Mouse (Mus musculus): ENCODE measurements around the gene Klhl40.
A peak's percentile ranks its signal among the peaks of the same experiment; 100 is the strongest.

Klhl40 gene

DNA sequence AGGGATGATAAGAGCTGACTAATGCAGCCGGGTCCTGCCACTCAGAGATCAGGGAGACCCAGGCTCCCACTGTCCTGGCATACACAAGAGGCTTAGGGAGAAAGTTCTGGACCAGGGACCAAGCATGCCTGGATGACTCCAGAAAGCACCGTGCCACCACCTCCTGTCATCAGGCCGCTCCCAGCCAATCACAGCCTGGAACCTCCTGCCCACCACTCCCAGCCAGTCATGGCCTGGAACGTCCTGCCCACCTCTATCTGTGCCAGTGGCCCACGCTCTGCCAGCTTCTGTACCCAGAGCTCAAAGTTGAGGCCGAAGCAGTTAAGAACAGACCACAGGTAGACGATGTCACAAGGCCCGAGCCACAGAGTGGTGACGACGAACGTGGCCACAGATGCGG, 7.4 kb downstream of the Klhl40 start:
- DNase-seq, result no peak

DNA sequence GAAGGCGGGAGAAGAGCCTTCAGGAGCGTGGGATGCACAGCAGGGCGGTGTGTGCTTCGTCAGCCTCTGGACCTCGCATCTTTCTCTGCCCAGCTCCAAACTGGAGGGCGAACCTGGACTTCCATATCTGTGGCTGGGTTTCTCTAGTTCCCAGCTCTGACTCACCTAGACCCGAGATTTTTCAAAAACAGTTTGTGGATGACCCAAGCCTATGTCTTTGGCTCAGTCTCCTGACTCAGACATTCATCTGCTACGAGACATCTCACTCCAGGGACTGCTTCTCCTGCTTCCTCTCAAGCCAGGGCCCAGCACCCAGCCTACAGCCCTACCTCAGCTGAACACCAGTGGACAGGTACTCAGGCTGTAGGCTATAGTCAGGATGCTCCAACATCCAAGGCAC, 7.9 kb downstream of the Klhl40 start:
- DNase-seq, result no peak

DNA sequence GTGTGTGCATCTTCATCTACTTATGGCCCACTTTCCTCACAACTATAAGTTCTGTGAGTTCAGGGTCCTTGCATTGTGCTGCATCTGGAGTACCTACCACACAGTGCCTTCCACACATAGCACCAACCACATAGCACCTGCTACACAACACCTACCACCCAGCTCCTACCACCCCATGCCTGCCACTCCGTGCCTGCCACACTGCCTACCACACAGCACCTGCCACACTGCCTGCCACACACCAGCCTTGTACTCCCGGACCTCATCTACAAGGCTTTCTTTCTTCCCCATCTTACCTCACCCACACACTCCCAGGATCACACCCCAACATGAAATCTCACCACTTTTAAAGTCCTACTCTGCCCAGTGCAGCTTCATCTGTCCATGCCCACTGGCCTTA, 9.0 kb downstream of the Klhl40 start:
- DNase-seq, result no peak

DNA sequence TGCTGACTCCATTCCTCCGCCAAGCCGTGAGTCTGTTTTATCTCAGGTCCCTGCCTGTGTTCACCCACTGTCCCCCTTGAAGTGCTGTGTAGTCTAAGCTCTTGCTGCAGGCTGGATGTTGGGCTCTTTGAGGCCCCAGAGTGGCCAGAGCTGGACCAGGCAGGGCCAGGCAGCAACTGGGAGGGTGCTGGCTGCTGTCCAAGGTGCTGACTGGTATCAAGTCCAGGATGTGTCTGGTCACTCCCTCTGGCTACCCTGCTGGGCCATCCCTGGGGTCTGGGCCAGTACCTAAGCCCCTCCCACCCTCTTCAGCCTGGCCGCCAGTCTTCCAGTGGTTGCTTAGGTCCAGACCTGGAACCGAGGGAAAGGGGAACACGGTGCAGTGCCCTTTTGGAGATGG, 13.8 kb downstream of the Klhl40 start:
- peak; percentile 70 for DNase-seq

DNA sequence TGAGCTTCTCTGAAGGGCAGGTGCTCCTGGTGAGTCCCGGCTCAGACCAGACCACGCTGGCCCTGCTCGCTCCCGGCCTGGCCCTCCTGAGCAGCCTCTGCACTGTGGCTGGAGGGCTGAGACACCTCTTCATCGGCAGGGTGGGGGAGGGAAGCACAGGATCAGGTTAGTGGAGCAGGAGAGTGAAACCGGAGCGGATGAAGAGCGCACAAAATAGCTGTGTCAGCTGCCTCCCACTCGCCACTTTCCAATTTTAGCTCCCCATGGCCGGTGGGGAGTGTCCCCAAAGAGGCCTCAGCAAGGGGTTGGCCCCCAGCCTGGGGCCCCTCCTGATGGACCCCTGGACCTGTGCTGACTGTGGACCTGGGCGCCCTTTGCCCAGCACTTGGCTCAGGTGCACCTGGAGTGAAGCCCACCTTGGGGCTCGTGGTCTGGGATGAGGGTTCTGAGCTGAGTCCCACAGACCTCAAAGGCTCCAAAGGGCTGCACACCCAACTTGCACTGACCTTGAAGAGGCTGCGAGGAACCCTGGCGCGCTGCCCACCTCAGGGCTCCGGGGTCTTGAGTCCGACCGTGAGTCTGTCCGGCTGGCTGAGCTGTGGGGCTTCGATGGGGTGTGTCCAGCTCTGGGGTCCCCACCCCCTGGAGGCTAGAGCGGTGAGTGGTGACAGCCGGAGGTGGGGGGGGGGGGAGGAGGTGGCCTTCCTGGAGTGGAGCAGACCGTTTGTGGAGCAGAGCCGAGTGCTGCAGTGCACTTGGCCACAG, 14.5 kb downstream of the Klhl40 start, which contains the start of gene Hhatl:
Gene Hhatl, minus strand, starts transcription at position 751 of the 765 bp plus-strand sequence.
- peak; percentile 25 for DNase-seq

DNA sequence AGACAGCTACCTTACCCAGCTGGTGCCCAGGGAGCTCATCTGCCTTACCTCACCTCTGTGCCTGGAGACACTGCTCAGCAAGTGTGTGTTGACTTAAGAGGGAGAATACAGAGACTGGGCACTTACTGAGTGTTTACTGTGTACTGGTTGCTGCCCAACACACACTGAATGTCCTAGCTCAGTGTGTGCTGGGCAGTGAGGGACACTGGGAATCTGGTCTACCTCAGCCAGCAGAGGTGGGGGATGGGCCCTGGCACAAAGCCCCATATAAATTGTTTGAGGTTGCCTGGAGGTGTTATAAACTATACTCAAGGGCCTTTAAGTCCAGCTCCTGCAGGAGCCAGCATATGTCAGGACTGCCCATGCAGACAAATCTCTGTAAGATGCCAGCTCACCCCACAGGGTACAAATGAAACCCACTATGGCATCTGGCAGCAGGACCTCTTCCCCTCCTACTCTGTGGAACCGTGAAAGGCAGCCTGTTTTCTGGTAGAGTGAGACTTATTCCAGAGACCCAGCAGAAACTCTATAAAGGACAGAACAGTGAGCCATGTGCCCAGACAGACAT, 17.6 kb downstream of the Klhl40 start:
- peak; percentile 61 for DNase-seq

DNA sequence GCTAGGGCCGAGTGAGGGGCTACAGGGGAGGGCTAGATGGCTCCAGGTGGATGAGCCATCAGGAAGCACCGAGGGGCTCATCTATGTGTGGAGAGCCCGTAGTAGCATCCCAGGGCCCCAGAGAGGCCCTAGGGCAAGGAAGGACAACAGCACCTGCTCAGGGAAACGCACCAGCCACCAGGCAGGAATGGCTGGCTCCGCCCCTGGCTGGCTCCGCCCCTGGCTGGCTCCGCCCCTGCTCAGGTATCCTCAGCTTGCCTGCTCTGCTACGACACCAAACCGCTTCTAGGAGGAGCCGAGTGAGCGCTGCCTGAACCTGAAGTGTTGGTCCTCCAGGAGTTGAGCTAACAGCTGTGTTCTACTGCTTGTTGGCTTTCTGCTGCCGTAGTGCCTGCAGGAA, 20.3 kb downstream of the Klhl40 start:
- DNase-seq, result peak; percentile 67

DNA sequence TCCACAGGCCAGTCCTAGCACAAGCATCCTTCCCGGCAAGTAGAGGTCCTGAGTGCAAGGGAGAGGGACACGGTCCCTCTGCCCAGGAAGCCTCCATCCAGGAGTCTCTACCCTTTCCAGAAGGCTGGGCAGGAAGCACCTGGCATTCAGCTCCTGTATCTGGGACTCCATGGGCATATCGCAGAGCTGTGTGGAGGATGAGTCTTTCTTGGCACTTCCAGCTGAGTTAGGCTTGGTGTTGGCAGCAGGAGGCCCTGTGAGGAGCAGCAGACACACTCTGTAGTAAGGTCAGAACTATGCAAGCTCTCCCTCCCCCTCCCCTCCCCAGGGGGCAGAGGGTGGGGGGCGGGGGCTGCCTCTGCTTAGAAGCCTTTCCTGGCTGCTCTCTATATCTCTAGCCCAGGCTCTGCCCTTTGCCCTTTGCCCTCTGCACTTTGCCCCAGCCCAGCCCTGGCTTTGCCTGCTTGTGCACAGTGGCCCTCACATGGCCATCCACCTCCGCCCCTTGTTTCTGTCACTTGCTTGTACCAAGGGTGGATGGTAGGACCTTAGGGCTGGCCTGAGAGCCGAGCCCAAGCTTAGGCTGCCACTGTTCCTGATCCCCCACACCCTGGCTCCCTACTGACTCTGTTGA, 21.6 kb downstream of the Klhl40 start:
- no peak for DNase-seq

DNA sequence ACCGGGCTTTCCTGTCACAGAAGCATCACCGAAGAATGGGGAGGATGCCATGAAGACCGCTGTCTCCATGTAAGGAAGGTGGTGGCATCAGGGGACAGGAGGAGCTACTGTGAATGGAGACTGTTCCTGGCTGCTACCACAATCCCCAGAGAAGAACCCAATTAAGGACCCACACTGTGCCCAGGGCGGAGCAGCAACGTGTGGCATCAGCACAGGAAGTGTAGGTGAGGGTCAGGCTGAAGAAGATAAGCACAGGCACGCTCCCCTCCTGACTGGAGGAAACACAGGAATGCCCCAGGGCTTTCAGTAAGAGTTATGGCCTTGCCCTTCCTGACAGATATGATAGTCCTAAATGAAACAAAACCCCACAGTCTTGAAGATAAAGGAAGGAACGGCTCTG, 25.3 kb downstream of the Klhl40 start:
- no peak for DNase-seq

DNA sequence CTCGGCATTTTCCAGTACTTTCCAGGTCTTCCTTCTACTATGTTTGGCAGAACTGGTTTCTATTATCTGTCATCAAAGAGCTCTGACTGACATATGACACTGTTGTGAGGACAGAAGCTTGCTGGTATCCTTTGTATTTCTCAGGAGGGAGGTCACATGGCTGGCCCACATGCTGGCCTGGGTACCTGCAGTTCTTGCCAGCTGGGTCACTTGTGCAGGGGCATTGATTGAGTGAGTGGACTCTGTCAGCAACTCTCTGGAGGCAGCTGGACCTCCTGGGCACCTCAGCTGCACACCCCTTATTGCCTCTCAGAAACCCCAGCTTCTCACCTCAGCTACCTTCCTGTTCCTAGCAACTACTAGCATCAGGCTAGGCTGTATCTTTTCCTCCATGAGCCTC, 30.1 kb downstream of the Klhl40 start:
- DNase-seq, result no peak

DNA sequence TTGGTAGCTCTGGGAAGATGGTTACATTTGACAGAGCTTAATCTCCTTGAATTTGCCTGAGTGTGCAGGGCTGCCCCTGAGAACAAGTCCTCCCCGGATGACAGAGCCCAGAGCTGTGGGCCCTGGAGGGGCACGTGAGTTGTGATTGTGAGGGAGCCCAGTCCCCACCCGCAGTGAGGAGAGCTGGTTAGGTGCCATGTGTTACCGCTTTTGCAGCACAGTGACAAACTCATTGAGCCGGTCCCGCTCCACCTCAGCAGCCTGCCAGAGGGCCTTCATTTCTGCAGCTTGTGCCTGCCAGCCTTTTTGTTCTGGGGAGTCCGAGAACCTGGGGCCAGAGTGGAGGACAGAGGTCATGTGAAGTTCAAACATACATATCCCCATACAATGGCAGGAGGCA, 30.5 kb downstream of the Klhl40 start:
- no peak for DNase-seq

DNA sequence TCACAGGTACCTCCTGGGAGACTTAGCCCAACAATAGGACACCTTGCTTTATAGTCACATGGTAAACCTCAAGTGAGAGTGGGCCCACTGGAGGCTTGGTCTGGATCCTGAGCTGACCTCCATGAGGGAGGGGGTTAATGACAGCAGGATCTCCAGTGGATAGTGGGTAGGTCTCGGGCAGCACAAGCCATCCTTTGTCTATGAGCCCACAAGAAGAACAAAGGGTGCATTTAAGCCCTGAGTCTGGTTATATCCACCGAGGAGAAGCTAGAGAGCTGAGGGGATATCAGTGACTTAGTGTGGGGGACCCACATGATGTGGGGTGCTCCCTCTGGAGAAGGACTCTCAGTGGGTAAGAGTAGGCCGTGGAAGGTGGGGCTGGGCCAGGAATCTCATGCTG, 31.1 kb downstream of the Klhl40 start:
- no peak for DNase-seq

DNA sequence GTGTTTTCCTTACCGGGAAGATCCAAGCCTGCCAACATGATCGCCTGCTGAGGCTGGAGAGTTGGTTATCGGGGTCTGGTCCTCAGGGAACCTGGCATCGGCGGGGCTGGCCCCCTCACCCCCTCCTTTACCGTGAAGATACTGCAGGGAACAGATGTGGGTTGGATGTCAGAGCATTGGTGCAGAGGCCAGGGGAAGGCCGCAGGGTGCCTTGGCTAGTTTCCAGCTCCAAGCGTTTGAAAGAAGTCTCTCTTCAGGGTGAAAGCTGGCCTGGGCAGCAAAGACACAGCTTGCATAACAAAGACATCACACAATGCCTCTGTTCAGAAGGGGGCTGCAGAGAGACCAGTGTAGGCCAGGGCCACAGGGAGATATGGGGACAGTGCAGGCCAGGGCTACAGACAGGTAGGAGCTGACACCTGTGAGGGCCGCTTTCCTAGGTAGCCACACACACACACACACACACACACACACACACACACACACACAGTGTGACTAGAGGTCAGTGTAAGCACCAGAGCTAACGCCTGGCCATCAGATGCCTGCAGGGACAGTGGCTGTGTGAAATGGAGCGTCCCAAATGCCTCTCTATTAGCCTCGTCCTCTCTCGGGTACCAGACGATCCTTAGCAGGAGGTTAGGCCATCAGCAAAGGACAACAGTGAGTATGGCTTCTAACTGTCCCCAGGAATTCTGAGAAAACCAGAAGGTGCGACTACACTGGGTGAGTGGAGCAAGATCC, 32.8 kb downstream of the Klhl40 start:
- DNase-seq, result no peak

DNA sequence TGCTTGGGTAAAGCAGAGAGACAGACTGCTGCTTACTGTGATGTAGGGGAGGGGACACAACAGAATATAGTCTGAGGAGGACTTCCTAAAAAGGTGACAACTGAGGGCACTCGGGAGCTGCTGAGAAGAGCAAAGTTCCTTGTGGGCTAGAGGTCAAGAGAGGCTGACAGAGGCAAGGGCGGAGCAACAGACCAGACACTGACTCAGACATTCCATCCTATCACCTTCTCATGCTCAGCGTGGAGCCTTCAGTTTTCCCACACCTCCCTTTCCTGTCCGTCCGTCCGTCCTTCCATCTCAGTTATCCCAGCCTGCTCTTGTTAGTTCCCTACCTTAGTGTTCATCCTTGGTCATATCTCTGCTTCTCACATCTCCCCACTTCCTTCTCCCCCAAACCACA, 37.8 kb downstream of the Klhl40 start:
- DNase-seq, result no peak

DNA sequence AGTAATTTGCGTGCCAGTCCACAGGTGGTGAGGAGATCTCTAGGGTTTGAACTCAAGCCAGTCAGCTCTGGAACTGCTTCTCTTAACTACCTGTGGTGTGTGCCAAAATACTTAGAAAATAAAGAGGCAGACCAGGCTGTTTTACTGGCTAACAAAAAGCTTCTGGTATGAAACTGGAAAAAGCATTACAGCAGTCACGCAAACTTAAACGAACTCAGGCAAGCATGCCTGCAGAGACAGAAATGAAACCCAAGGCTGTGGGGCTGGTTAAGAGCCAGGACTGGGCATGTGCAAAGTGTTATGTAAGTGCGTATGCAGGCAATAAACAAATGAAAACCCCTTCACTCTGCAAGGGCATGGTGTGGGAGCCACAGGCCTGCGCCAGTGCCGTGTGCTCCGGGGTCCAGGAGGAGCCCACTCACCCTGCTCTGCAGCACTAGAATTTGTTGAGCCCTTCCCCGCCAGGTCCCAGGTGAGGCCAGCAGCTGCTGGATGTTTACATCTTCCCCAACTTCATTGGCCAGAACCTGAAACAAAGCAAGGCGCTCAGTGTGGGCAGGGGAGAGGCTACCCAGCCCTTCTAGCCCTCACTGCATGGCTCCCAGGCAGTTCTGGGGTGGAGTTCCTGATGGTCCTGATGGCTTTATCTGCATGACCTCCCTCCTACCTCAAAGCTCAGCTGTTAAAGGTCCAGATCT, 41.8 kb downstream of the Klhl40 start:
- DNase-seq, result peak; percentile 42

DNA sequence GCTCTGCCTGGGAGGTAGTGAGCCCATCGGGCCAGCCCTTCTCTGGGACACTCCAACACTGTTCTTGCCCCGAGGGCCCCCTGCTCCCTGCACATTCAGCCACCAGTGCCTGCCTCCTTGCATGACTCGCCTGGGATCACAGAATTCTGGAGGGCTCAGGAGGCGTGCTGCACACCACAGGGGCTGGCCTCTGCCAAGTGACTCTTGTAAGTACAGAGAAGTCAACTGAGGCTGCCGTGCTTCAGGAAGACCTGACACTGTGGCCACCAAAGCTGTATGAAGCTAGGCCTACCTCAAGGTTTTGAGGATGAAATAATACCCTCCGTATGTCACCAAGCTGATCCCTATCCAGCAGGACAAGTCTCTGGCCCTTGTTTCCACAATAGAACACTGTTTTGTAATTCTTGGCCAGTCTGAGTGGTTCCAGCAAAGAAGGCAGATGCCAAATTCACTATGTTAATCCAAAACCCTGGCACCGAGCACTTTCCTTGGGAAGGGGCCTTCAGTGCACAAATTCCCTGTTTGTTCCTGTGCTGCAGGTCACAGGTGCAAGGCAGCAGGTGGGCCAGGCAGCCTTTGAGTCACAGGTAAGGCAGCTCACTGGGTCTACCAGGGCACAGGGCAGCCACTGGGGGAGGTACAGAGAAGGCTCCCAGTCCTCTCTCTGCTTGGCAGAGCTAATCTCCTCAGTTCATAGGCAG, 42.5 kb downstream of the Klhl40 start:
- peak; percentile 34 for DNase-seq

DNA sequence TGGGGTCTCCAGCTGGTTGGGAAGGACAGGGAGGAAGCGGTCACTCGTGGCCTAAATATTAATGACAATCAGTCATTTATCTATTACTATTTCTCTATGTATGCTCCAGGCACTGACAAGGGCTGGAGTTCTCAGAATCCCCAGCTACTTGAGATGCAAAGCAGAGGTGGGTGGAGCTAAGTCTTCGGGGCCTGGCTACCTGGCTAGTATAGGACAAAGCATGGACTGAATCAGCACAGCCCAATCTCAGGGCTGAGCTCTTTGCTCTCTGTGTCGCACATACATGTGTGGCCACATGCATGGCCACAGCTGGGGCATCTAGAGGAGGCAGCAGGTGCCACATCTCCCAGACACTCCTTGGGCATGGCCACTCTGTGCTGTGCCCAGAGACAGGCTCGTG, 43.4 kb downstream of the Klhl40 start:
- peak; percentile 16 for DNase-seq

DNA sequence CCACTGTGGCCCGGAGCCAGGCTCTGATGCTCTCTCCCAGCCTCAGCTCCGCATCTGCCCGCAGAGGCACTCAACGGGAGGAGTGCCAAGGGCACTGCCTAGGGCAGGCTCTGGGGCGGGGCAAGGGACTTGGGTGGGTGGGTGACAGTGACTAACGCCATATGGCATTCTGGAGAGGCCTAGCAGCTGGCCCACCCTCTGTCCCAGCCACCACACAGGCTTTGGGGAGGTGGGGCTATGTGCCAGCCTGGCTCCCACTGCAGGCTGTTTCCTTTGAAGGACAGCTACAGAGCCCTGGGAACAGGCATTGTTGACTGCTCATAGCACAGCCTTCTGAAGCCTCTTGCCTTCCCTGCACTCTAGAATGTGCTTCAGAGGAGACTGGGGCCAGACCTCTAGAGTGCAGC, 45.2 kb downstream of the Klhl40 start:
- peak; percentile 47 for DNase-seq

DNA sequence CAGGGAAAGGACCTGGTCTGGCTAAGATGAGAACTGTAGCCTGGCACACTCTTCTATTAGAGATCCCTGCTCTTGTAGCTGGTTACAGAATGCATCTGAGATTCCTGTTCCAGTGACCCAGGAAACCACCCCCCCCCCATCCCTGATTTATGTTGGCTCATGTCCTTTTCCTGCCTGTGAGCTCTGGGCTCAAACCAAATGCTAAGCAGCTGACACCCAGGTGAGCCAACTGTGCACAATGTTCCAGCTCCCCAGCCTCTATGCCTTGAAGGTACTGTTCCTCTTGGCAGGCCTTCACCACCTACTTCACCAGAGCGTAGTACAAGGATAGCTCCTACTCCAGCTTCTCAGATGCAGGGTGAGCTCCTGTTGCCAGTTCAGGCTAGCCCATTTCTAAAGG, 45.6 kb downstream of the Klhl40 start:
- DNase-seq, result peak; percentile 57

DNA sequence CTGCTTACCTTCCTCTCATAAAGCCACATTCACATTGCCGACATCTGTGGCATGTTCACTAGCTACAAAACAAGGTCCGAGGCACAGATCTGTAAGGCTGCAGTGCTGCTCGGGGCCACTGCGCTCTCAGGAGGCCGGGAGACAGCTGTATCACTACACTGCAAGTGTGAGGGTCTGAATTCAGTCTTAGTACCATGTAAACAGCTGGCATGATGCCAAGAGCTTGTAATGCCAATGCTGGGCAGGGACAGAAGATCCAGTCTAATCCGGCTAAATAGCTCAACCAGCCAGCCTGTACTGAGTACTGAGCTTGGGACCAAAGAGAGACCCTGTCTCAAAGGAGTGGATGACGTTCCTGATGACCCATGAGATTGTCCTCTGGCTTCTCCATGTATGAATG, 46.6 kb downstream of the Klhl40 start:
- DNase-seq, result peak; percentile 15

DNA sequence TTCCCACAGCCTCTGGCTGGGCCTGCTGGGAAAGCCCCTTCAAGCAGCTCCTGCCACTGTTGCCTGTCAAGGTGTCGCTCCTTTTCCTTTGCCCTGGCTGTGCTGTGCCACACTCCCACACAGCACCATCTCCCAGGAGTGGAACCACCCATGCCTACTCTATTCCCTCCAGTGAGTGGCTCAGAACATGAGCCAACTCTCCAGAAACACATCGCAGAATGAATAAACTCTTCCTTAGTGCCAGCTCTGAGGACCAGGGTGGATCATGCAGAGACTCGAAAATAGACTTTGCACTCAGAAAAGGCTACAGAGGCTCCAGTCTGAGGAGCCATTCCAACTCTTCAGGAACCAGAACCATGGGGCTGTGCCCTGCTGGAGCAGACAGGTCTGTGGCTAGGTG, 48.9 kb downstream of the Klhl40 start:
- DNase-seq, result no peak

DNA sequence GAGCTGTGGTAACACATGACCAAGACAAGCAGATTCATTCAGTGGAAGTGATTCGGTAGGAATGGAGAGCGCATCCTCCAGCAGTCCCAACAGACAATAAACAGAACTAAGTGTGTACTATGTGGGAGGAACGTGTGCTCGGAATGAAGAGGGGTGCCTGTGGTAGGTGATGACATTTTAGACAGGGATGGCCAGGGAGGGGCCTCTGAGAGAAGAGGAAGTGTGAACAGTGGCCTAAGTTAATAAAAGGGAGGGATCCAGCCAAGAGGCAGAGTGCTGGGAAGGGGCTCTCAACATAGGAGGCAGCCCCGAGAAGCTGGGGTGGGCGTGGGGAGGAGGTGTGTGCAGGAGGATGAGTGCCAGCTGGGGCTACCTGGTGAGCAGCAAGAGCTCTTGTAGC, 50.9 kb downstream of the Klhl40 start:
- no peak for DNase-seq

All from kidney, adult 18-20 months (tissue).